Mouse (Mus musculus) layer of hippocampus, adult 18-20 months (tissue): ENCODE results near the gene Dusp23. TPM values are rescaled to one million over a fixed set of nuclear protein-coding genes. Genes with fewer than 3 reads are reported as not detected.
A peak's percentile ranks its signal among the peaks of the same experiment; 100 is the strongest.

Experiments
- DNase-seq, 2 experiments: peaks; one replicate each; pipeline ENCODE4 v3.0.0; 2022; ENCODE audit warnings: low spot score in 2 of 2
- long read RNA-seq: library from polyadenylated mRNA; stranded (forward); transcript quantifications from one replicate; pipeline ENCODE4 v2.0.0, GENCODE M21; 2021
- total RNA-seq, 2 experiments: library from RNA; stranded (reverse); gene quantifications; 2 replicates each; pipeline ENCODE4 v1.2.3; 2021

Dusp23 gene
- total RNA-seq: 1 to 10 TPM; 5.9 to 8.5 TPM
- long read RNA-seq, partial matches to known transcripts: 0 of 5 reads
- long read RNA-seq, other reads (novel, unspliced or antisense): 1 of 5 reads

GRCm38 (mm10) chr1:172632451-172633326 is at the start of gene Dusp23:
TSS of gene Dusp23 (minus strand) at chr1:172632962.
- DNase-seq: peak; percentile 93 to 96

- no peak for DNase-seq
Observed at GRCm38 (mm10) chr1:172680742-172681141, 48.0 kb upstream of the Dusp23 start.

- DNase-seq: no peak
Observed at GRCm38 (mm10) chr1:172670716-172671115, 38.0 kb upstream of the Dusp23 start.

- DNase-seq: peak; percentile 16 to 46
Observed at GRCm38 (mm10) chr1:172667597-172667996, 34.8 kb upstream of the Dusp23 start.

GRCm38 (mm10) chr1:172665457-172665856 is 32.7 kb upstream of the Dusp23 start:
- DNase-seq: no peak

GRCm38 (mm10) chr1:172659688-172660087 is 26.9 kb upstream of the Dusp23 start:
- no peak for DNase-seq

- no peak for DNase-seq
Observed at GRCm38 (mm10) chr1:172657266-172657665, 24.5 kb upstream of the Dusp23 start.

- DNase-seq: no peak
Observed at GRCm38 (mm10) chr1:172653900-172654299, 21.1 kb upstream of the Dusp23 start.

- DNase-seq: no peak
Observed at GRCm38 (mm10) chr1:172652040-172652662, 19.4 kb upstream of the Dusp23 start.

GRCm38 (mm10) chr1:172651288-172651987 is 18.7 kb upstream of the Dusp23 start:
- DNase-seq: no peak

- DNase-seq: peak in 1 of 2 experiments; percentile 13
Observed at GRCm38 (mm10) chr1:172650519-172651287, 17.9 kb upstream of the Dusp23 start.

- no peak for DNase-seq
Observed at GRCm38 (mm10) chr1:172649396-172649795, 16.6 kb upstream of the Dusp23 start.

GRCm38 (mm10) chr1:172647236-172647635 is 14.5 kb upstream of the Dusp23 start:
- no peak for DNase-seq

- DNase-seq: no peak
Observed at GRCm38 (mm10) chr1:172638781-172639180, 6.0 kb upstream of the Dusp23 start.

GRCm38 (mm10) chr1:172637801-172638200 is 5.0 kb upstream of the Dusp23 start:
- no peak for DNase-seq

GRCm38 (mm10) chr1:172636266-172636665 is 3.5 kb upstream of the Dusp23 start:
- DNase-seq: no peak

GRCm38 (mm10) chr1:172635258-172635657 is 2.5 kb upstream of the Dusp23 start:
- no peak for DNase-seq

- no peak for DNase-seq
Observed at GRCm38 (mm10) chr1:172634136-172634535, 1.4 kb upstream of the Dusp23 start.

GRCm38 (mm10) chr1:172631721-172632120 is 1.0 kb downstream of the Dusp23 start:
- no peak for DNase-seq

- DNase-seq: no peak
Observed at GRCm38 (mm10) chr1:172629831-172630230, 2.9 kb downstream of the Dusp23 start.

- no peak for DNase-seq
Observed at GRCm38 (mm10) chr1:172626306-172626705, 6.5 kb downstream of the Dusp23 start.
